Mouse (Mus musculus): Measurements from ENCODE around the gene Snapc4. TPM values are rescaled to one million over a fixed set of nuclear protein-coding genes. Genes with fewer than 3 reads are reported as not detected.
A peak's percentile ranks its signal among the peaks of the same experiment; 100 is the strongest.
"Not testable (repeated sequence)": the region's sequence is repeated elsewhere in the genome, so short reads cannot be mapped to it uniquely, and the experiment has no call there.

Gene Snapc4
- polyA plus RNA-seq, 1 experiment from 2014 or later = 32.8 TPM

DNA sequence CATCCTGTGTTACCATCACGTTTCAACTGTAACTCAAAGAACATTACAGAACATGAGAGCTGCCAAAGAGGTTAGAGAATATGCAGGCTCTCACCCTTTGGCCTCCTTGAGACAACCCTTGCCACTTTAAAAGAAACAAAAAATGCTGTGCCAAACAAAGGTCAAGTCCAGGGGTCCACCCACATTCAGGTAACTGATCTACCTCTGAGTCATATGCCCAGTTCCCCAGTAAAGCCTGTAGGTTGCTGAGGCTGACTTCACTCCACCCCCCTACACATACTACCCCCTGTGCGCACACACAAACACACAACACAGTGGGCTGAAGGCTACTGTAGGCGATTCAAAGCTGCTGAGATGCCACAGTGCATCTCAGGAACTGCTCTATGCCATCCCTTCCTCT, 7.3 kb upstream of the Snapc4 start:
- H3K4me2 ChIP-seq = peak overlapping the region; percentile 94
- no peaks in the 10 kb centered on the region for H3K9me3 ChIP-seq (ENCODE audit: low read depth, low read length)
- TF ChIP-seq CTCF (IDR thresholded peaks at IDR 0.05; ENCODE audit: low read depth) = no peak
- no peak overlapping the region for H3K27ac ChIP-seq (ENCODE audit: low read depth)
- WGBS = 79% methylated on average over 3 of the region's 3 CpGs
- ATAC-seq (ENCODE audit: insufficient read depth) (no peak), DNase-seq (no peak)
- H3K4me3 ChIP-seq (ENCODE audit: low read depth, low read length) = peak overlapping the region; percentile 98
- H3K9ac ChIP-seq = peak overlapping the region; percentile 89; the same call in 1 of the 2 replicates
- no peaks in the 10 kb centered on the region for H3K27me3 ChIP-seq (ENCODE audit: insufficient read depth, low read length)
- peaks cover 5% of the 10 kb centered on the region; the same call in 1 of the 2 replicates for H3K4me1 ChIP-seq (ENCODE audit: insufficient read depth)
- peaks cover 73% of the 10 kb centered on the region for H3K36me3 ChIP-seq (ENCODE audit: insufficient read depth)

DNA sequence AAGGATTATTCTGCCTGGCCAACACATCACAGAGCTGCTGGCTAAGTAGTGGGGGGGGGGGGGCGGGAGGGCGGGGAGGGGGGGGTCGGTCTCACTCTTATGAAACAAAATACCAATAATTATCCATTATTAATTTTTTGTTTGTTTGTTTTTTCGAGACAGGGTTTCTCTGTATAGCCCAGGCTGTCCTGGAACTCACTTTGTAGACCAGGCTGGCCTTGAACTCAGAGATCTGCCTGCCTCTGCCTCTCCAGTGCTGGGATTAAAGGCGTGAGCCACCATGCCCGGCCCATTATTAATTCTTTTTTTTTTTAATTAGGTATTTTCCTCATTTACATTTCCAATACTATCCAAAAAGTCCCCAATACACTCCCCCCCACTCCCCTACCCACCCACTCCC, 418 bp upstream of the Snapc4 start:
- 25% methylated on average over 6 of the region's 6 CpGs for WGBS
- H3K9ac ChIP-seq = peak overlapping the region; percentile 80

DNA sequence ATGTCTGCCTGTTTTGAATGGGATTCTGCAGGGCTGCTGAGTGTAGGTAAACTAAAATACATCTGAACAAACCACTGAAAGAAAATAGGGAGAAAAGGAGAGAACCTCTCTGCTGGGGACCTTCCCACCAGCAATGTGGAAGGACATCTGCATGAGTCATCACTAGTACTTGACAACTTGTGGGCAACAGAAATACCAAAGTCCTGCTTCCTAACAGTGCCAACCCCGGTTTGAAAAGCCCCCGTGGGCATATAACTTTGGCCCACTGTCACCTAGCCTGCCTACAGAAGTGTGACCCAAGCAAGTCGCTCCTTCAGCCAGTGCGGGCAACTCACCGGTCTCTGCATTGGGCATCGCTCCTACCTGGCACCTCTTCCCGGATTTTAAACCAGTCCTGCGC, 8.1 kb downstream of the Snapc4 start:
- DNase-seq (no peak), ATAC-seq (ENCODE audit: insufficient read depth) (no peak)
- WGBS = 93% methylated on average over 8 of the region's 8 CpGs
- no peak overlapping the region for H3K9ac ChIP-seq
- no peaks in the 10 kb centered on the region for H3K27me3 ChIP-seq (ENCODE audit: insufficient read depth, low read length)
- H3K4me1 ChIP-seq (ENCODE audit: insufficient read depth) = no peaks in the 10 kb centered on the region
- no peak overlapping the region for H3K27ac ChIP-seq (ENCODE audit: low read depth)
- no peaks in the 10 kb centered on the region for H3K9me3 ChIP-seq (ENCODE audit: low read depth, low read length)
- peaks cover 98% of the 10 kb centered on the region for H3K36me3 ChIP-seq (ENCODE audit: insufficient read depth)
- no peak overlapping the region for H3K4me2 ChIP-seq
- no peak for TF ChIP-seq CTCF (IDR thresholded peaks at IDR 0.05; ENCODE audit: low read depth)
- H3K4me3 ChIP-seq (ENCODE audit: low read depth, low read length) = no peak overlapping the region

More for the DNA sequence above, 418 bp upstream of the Snapc4 start:
- peak; percentile 33; the same call in 1 of the 2 replicates for ATAC-seq (ENCODE audit: insufficient read depth)
- H3K27me3 ChIP-seq (ENCODE audit: insufficient read depth, low read length); H3K27ac ChIP-seq (ENCODE audit: low read depth); H3K9me3 ChIP-seq (ENCODE audit: low read depth, low read length); H3K4me1 ChIP-seq (ENCODE audit: insufficient read depth); DNase-seq: not testable (repeated sequence)
- H3K36me3 ChIP-seq (ENCODE audit: insufficient read depth) = peaks cover 65% of the 10 kb centered on the region
- peak overlapping the region; percentile 81 for H3K4me3 ChIP-seq (ENCODE audit: low read depth, low read length)
- H3K4me2 ChIP-seq = peak overlapping the region; percentile 92

DNA sequence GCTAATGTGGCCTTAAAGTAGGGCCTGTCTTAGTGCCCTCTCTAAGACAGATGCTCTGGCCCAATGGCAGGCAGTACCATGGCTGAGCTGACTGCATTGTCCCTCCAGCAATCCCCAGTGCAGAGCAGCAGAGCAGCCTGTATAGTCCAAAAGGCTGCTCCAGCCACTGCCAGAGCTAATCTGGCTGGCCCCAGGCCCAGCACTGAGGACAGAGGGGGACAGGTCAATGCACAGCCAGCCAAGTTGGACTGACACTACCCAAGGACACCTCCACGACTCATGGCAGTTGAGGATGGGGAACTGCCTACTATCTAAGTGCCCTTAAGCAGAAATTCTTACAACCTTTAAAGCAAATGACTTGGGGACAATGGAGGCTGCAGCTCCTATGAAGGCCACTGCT, 11.9 kb downstream of the Snapc4 start:
- ATAC-seq (ENCODE audit: insufficient read depth) = no peak

DNA sequence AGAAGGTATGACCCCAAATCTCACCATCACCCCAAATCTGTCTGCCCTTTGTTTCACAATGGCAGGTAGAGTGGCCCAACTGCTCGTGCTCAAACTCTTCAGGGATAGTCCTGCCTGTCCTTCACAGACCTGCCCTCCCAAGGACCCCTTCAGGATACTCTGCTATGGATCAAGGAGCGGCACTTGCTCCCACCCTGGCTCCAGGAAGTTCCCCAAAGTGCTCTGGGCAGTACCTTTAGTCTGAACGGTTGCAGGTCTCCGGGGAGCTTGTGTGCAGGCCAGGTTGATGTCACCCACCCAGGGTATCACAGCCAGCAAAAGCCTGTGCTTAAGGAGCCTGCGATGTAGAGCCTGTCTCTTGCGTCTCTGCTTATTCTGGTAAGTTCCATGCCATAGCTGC, 12.5 kb downstream of the Snapc4 start:
- H3K4me3 ChIP-seq (ENCODE audit: low read depth, low read length) = no peak overlapping the region
- no peak overlapping the region for H3K9ac ChIP-seq
- H3K9me3 ChIP-seq (ENCODE audit: low read depth, low read length) = no peaks in the 10 kb centered on the region
- H3K4me1 ChIP-seq (ENCODE audit: insufficient read depth) = no peaks in the 10 kb centered on the region
- DNase-seq (no peak), ATAC-seq (ENCODE audit: insufficient read depth) (no peak)
- no peak overlapping the region for H3K27ac ChIP-seq (ENCODE audit: low read depth)
- WGBS = 90% methylated on average over 6 of the region's 6 CpGs
- TF ChIP-seq CTCF (IDR thresholded peaks at IDR 0.05; ENCODE audit: low read depth) = no peak
- H3K36me3 ChIP-seq (ENCODE audit: insufficient read depth) = peaks cover 95% of the 10 kb centered on the region
- no peaks in the 10 kb centered on the region for H3K27me3 ChIP-seq (ENCODE audit: insufficient read depth, low read length)
- H3K4me2 ChIP-seq = no peak overlapping the region

More for the DNA sequence above, 11.9 kb downstream of the Snapc4 start:
- Histone ChIP-seq H3K36me3 (ENCODE audit: insufficient read depth) (peaks cover 97% of the 10 kb centered on the region), H3K27ac (ENCODE audit: low read depth) (no peak overlapping the region), H3K4me2 (no peak overlapping the region), H3K4me3 (ENCODE audit: low read depth, low read length) (no peak overlapping the region), H3K9me3 (ENCODE audit: low read depth, low read length) (no peaks in the 10 kb centered on the region), H3K27me3 (ENCODE audit: insufficient read depth, low read length) (no peaks in the 10 kb centered on the region), H3K9ac (no peak overlapping the region), H3K4me1 (ENCODE audit: insufficient read depth) (no peaks in the 10 kb centered on the region)
- WGBS = 90% methylated on average over 1 of the region's 1 CpGs
- DNase-seq = no peak
- TF ChIP-seq CTCF (IDR thresholded peaks at IDR 0.05; ENCODE audit: low read depth) = no peak

DNA sequence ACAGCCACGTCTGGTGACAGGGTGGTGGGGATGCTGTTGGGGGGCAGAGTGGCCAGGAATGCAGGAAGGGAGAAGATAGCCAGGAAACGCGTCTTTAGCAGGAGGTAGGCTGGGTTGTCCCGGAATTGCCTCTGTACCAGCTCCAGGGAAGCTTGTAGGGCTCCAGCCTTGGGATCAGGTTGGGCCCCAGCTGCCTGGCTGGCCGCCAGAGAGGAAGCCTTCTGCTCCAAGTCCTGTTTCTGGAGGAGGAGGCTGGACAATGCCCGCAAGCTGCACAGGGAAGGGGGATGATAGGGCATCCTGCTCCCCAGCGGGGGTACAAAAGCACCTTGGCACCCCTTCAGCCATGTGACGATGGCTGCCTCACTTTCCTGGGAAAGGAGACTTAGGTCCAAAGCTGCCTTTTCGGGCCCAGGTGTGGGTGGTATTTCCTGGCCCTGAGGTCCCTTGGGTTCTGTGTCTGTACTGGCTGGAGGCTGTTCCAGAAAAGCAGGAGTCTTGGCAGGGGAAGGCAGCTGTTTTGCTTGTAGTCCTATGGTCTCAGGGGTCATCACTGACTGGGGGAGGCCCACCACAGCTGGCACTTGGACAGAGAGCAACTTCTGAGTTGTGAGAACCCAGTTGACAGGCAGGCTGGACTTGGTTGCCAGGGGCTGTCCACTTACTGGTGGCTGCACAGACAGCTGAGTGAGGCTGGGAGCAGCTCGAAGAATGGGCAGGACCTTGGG, 15.6 kb downstream of the Snapc4 start:
- DNase-seq (peak; percentile 84), ATAC-seq (ENCODE audit: insufficient read depth) (peak; percentile 58)
- Histone ChIP-seq H3K36me3 (ENCODE audit: insufficient read depth) (peaks cover 73% of the 10 kb centered on the region), H3K4me2 (no peak overlapping the region), H3K27me3 (ENCODE audit: insufficient read depth, low read length) (no peaks in the 10 kb centered on the region), H3K4me3 (ENCODE audit: low read depth, low read length) (no peak overlapping the region), H3K9ac (no peak overlapping the region; the same call in 1 of the 2 replicates), H3K4me1 (ENCODE audit: insufficient read depth) (no peaks in the 10 kb centered on the region), H3K27ac (ENCODE audit: low read depth) (0 out of 2 replicates have a peak overlapping the region, but pooled peaks have one; percentile 50), H3K9me3 (ENCODE audit: low read depth, low read length) (no peaks in the 10 kb centered on the region)
- TF ChIP-seq CTCF (IDR thresholded peaks at IDR 0.05; ENCODE audit: low read depth) = no peak
- WGBS = 57% methylated on average over 10 of the region's 10 CpGs

- Histone ChIP-seq H3K9ac (no peak overlapping the region), H3K36me3 (ENCODE audit: insufficient read depth) (peaks cover 59% of the 10 kb centered on the region), H3K9me3 (ENCODE audit: low read depth, low read length) (no peaks in the 10 kb centered on the region), H3K27me3 (ENCODE audit: insufficient read depth, low read length) (no peaks in the 10 kb centered on the region), H3K4me2 (no peak overlapping the region), H3K4me3 (ENCODE audit: low read depth, low read length) (no peak overlapping the region), H3K27ac (ENCODE audit: low read depth) (no peak overlapping the region), H3K4me1 (ENCODE audit: insufficient read depth) (no peaks in the 10 kb centered on the region)
- DNase-seq = no peak
- ATAC-seq (ENCODE audit: insufficient read depth) = no peak
- WGBS = 34% methylated on average over 5 of the region's 5 CpGs
- no peak for TF ChIP-seq CTCF (IDR thresholded peaks at IDR 0.05; ENCODE audit: low read depth)
Measured at GRCm38 (mm10) chr2:26363481-26363880, 17.0 kb downstream of the Snapc4 start.

Data from lung, embryonic 14.5 days (tissue).